Mouse (Mus musculus): ENCODE measurements at regions not wholly inside any gene's neighbourhood (a gene's known extent, or its start where the extent isn't known, plus 50 kb on each side); places are given as distances from the start of the nearest gene placed in this dataset.

GRCm38 (mm10) chr14:105841888-105842287, 54.7 kb downstream of the Spry2 start:
- no peak for DNase-seq (ENCODE audit: low spot score in 2 of 2)

- no peak for DNase-seq (ENCODE audit: low spot score in 2 of 2)
These were observed 59.1 kb downstream of the Spry2 start for GRCm38 (mm10) chr14:105837533-105837932.

- no peak for DNase-seq (ENCODE audit: low spot score in 2 of 2)
These were observed 65.9 kb downstream of the Spry2 start for GRCm38 (mm10) chr14:105830701-105831100.

GRCm38 (mm10) chr14:105830301-105830700, 66.3 kb downstream of the Spry2 start:
- no peak for DNase-seq (ENCODE audit: low spot score in 2 of 2)

GRCm38 (mm10) chr14:105823129-105823528, 73.5 kb downstream of the Spry2 start:
- DNase-seq (ENCODE audit: low spot score in 2 of 2): no peak

- DNase-seq (ENCODE audit: low spot score in 2 of 2): no peak
These were observed 74.0 kb downstream of the Spry2 start for GRCm38 (mm10) chr14:105822653-105823052.

- no peak for DNase-seq (ENCODE audit: low spot score in 2 of 2)
These were observed 77.1 kb downstream of the Spry2 start for GRCm38 (mm10) chr14:105819534-105819933.

- no peak for DNase-seq (ENCODE audit: low spot score in 2 of 2)
These were observed 77.8 kb downstream of the Spry2 start for GRCm38 (mm10) chr14:105818841-105819240.

GRCm38 (mm10) chr14:105817481-105817880, 79.1 kb downstream of the Spry2 start:
- DNase-seq (ENCODE audit: low spot score in 2 of 2): no peak

GRCm38 (mm10) chr14:105815827-105816226, 80.8 kb downstream of the Spry2 start:
- no peak for DNase-seq (ENCODE audit: low spot score in 2 of 2)

GRCm38 (mm10) chr14:105815281-105815680, 81.3 kb downstream of the Spry2 start:
- DNase-seq (ENCODE audit: low spot score in 2 of 2): no peak

GRCm38 (mm10) chr14:105813661-105814060, 83.0 kb downstream of the Spry2 start:
- DNase-seq (ENCODE audit: low spot score in 2 of 2): no peak

- DNase-seq (ENCODE audit: low spot score in 2 of 2): no peak
These were observed 83.5 kb downstream of the Spry2 start for GRCm38 (mm10) chr14:105813097-105813496.

GRCm38 (mm10) chr14:105805762-105806161, 90.9 kb downstream of the Spry2 start:
- DNase-seq (ENCODE audit: low spot score in 2 of 2): no peak

- DNase-seq (ENCODE audit: low spot score in 2 of 2): no peak
These were observed 91.3 kb downstream of the Spry2 start for GRCm38 (mm10) chr14:105805362-105805761.

GRCm38 (mm10) chr14:105804761-105805160, 91.9 kb downstream of the Spry2 start:
- DNase-seq (ENCODE audit: low spot score in 2 of 2): no peak

GRCm38 (mm10) chr14:105803281-105803680, 93.3 kb downstream of the Spry2 start:
- no peak for DNase-seq (ENCODE audit: low spot score in 2 of 2)

- no peak for DNase-seq (ENCODE audit: low spot score in 2 of 2)
These were observed 93.9 kb downstream of the Spry2 start for GRCm38 (mm10) chr14:105802529-105803280.

- no peak for DNase-seq (ENCODE audit: low spot score in 2 of 2)
These were observed 96.3 kb downstream of the Spry2 start for GRCm38 (mm10) chr14:105800142-105800925.

- DNase-seq (ENCODE audit: low spot score in 2 of 2): no peak
These were observed 97.2 kb downstream of the Spry2 start for GRCm38 (mm10) chr14:105799401-105799861.

- no peak for DNase-seq (ENCODE audit: low spot score in 2 of 2)
These were observed 103.5 kb downstream of the Spry2 start for GRCm38 (mm10) chr14:105793010-105793702.

GRCm38 (mm10) chr14:105790441-105790840, 106.2 kb downstream of the Spry2 start:
- DNase-seq (ENCODE audit: low spot score in 2 of 2): no peak

Measured in gastrocnemius, postnatal 4 days (tissue).